Mouse (Mus musculus): ENCODE results near the gene Col23a1. TPM values are rescaled to one million over a fixed set of nuclear protein-coding genes. Genes with fewer than 3 reads are reported as not detected.

The Col23a1 gene
- polyA plus RNA-seq, 1 experiment from 2014 or later: 10.7 TPM

DNA sequence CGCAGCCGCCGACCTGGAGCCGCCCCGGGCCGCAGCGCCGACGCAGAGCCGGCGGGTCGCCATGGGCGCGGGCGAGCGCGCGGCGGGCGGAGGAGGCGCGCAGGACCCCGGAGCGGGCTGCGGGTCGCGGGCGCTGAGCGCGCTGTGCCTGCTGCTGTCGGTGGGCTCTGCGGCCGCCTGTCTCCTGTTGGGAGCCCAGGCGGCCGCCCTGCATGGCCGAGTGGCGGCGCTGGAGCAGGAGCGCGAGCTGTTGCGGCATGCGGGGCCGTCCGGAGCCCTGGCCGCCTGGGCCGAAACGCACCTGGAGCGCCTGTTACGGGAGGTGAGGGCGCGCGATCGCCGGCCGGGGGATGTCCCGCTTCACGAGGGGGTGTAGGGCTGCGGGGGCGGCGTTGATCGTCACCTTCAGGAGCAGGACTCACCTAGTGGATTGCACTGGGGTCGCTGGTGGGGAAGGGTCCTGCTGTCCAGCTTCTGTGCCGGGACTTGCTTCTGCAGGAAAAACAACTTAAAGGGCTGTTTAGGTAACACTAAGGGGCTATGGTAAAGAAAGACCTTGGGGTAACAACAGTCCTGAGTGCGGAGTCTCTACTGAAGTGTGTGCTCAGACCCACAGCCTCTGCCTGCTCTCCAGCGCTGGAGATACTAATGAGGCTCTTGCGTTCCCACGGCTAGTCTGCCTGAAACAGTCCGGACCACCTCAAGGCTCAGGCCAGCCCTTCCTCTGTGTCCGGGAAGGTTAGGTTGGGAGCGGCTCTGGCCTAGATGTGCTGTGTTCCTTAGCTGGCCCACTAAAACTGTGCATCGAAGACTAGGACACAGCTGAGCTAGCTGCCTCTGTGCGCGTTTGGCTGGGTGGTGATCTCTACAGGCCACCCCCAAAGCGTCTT is 591 bp downstream of the Col23a1 start:
- 2% methylated on average over 72 of the region's 74 CpGs for WGBS

GRCm38 (mm10) chr11:51293956-51294530 is 4.3 kb downstream of the Col23a1 start:
- DNase-seq (ENCODE audit: low spot score) (no peak), ATAC-seq (ENCODE audit: low FRiP score) (no peak)
- WGBS: 69% methylated on average over 2 of the region's 2 CpGs

More for the DNA sequence above, 591 bp downstream of the Col23a1 start:
- Histone ChIP-seq H3K4me3 (replicated peaks; ENCODE audit: low read length) (peak overlapping the region; percentile 45), H3K27me3 (ENCODE audit: control insufficient read depth, insufficient read depth, low read length) (peaks cover 14% of the 10 kb centered on the region; the same call in 1 of the 2 replicates), H3K9ac (peak overlapping the region; percentile 63), H3K4me2 (replicated peaks) (peak overlapping the region; percentile 91), H3K36me3 (replicated peaks; ENCODE audit: control insufficient read depth, insufficient read depth) (no peaks in the 10 kb centered on the region), H3K27ac (no peak overlapping the region), H3K4me1 (replicated peaks; ENCODE audit: control insufficient read depth, insufficient read depth, low read length) (no peaks in the 10 kb centered on the region), H3K9me3 (ENCODE audit: control insufficient read depth, low read length) (no peaks in the 10 kb centered on the region)
- ATAC-seq (ENCODE audit: low FRiP score): peak; percentile 66
- DNase-seq (ENCODE audit: low spot score): peak; percentile 63

GRCm38 (mm10) chr11:51295742-51296141 is 6.0 kb downstream of the Col23a1 start:
- no peaks in the 10 kb centered on the region for H3K9me3 ChIP-seq (ENCODE audit: control insufficient read depth, low read length)
- WGBS: 81% methylated on average over 3 of the region's 3 CpGs
- no peak overlapping the region for H3K27ac ChIP-seq
- no peak overlapping the region for H3K4me3 ChIP-seq (replicated peaks; ENCODE audit: low read length)
- H3K4me2 ChIP-seq (replicated peaks): no peak overlapping the region
- H3K4me1 ChIP-seq (replicated peaks; ENCODE audit: control insufficient read depth, insufficient read depth, low read length): no peaks in the 10 kb centered on the region
- DNase-seq (ENCODE audit: low spot score) (no peak), ATAC-seq (ENCODE audit: low FRiP score) (no peak)
- no peaks in the 10 kb centered on the region for H3K36me3 ChIP-seq (replicated peaks; ENCODE audit: control insufficient read depth, insufficient read depth)
- no peak overlapping the region for H3K9ac ChIP-seq
- H3K27me3 ChIP-seq (ENCODE audit: control insufficient read depth, insufficient read depth, low read length): 0 out of 2 replicates have a peak, but pooled peaks cover 8% of the 10 kb centered on the region

More at GRCm38 (mm10) chr11:51293956-51294530, 4.3 kb downstream of the Col23a1 start:
- Histone ChIP-seq H3K27ac (no peak overlapping the region), H3K36me3 (replicated peaks; ENCODE audit: control insufficient read depth, insufficient read depth) (no peaks in the 10 kb centered on the region), H3K9me3 (ENCODE audit: control insufficient read depth, low read length) (no peaks in the 10 kb centered on the region), H3K4me1 (replicated peaks; ENCODE audit: control insufficient read depth, insufficient read depth, low read length) (no peaks in the 10 kb centered on the region), H3K4me3 (replicated peaks; ENCODE audit: low read length) (no peak overlapping the region), H3K4me2 (replicated peaks) (no peak overlapping the region), H3K9ac (no peak overlapping the region), H3K27me3 (ENCODE audit: control insufficient read depth, insufficient read depth, low read length) (peaks cover 14% of the 10 kb centered on the region; the same call in 1 of the 2 replicates)

DNA sequence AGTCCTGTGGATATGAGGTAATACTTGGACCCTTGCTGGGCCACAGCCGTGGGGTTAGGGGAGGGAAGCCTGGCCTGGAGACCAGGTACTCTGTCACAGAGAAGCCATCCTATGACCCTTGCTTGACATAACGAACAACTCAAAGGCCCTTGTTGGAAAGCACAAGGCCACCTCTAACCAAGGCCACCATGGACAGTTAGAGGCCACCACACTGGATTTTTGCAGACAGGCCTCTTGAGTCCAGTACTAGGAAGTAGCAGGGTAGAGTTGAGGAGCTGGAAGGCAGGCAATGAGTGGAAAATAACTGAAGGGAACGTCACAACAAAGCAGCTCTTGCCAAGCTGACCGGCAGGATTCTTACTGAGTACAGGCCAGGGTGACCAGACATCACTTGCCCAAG is 9.0 kb downstream of the Col23a1 start:
- no peaks in the 10 kb centered on the region for H3K36me3 ChIP-seq (replicated peaks; ENCODE audit: control insufficient read depth, insufficient read depth)
- H3K4me1 ChIP-seq (replicated peaks; ENCODE audit: control insufficient read depth, insufficient read depth, low read length): no peaks in the 10 kb centered on the region
- no peak overlapping the region for H3K27ac ChIP-seq
- H3K9ac ChIP-seq: no peak overlapping the region
- no peak for ATAC-seq (ENCODE audit: low FRiP score)
- no peaks in the 10 kb centered on the region for H3K27me3 ChIP-seq (ENCODE audit: control insufficient read depth, insufficient read depth, low read length)
- 93% methylated on average over 4 of the region's 4 CpGs for WGBS
- no peak overlapping the region for H3K4me2 ChIP-seq (replicated peaks)
- no peaks in the 10 kb centered on the region for H3K9me3 ChIP-seq (ENCODE audit: control insufficient read depth, low read length)
- DNase-seq (ENCODE audit: low spot score): no peak
- no peak overlapping the region for H3K4me3 ChIP-seq (replicated peaks; ENCODE audit: low read length)

- no peak overlapping the region for H3K27ac ChIP-seq
- no peak for DNase-seq (ENCODE audit: low spot score)
- H3K4me1 ChIP-seq (replicated peaks; ENCODE audit: control insufficient read depth, insufficient read depth, low read length): no peaks in the 10 kb centered on the region
- no peak for ATAC-seq (ENCODE audit: low FRiP score)
- no peak overlapping the region for H3K4me2 ChIP-seq (replicated peaks)
- no peak overlapping the region for H3K9ac ChIP-seq
- no peaks in the 10 kb centered on the region for H3K9me3 ChIP-seq (ENCODE audit: control insufficient read depth, low read length)
- 77% methylated on average over 5 of the region's 5 CpGs for WGBS
- H3K27me3 ChIP-seq (ENCODE audit: control insufficient read depth, insufficient read depth, low read length): no peaks in the 10 kb centered on the region
- H3K4me3 ChIP-seq (replicated peaks; ENCODE audit: low read length): no peak overlapping the region
- no peaks in the 10 kb centered on the region for H3K36me3 ChIP-seq (replicated peaks; ENCODE audit: control insufficient read depth, insufficient read depth)
These were observed 12.7 kb downstream of the Col23a1 start for GRCm38 (mm10) chr11:51302396-51302795.

- H3K4me3 ChIP-seq (replicated peaks; ENCODE audit: low read length): no peak overlapping the region
- H3K4me2 ChIP-seq (replicated peaks): no peak overlapping the region
- no peaks in the 10 kb centered on the region for H3K36me3 ChIP-seq (replicated peaks; ENCODE audit: control insufficient read depth, insufficient read depth)
- no peak overlapping the region for H3K9ac ChIP-seq
- H3K27ac ChIP-seq: no peak overlapping the region
- ATAC-seq (ENCODE audit: low FRiP score): no peak
- no peaks in the 10 kb centered on the region for H3K4me1 ChIP-seq (replicated peaks; ENCODE audit: control insufficient read depth, insufficient read depth, low read length)
- no peak for DNase-seq (ENCODE audit: low spot score)
- WGBS: 63% methylated on average over 12 of the region's 12 CpGs
- no peaks in the 10 kb centered on the region for H3K27me3 ChIP-seq (ENCODE audit: control insufficient read depth, insufficient read depth, low read length)
- no peaks in the 10 kb centered on the region for H3K9me3 ChIP-seq (ENCODE audit: control insufficient read depth, low read length)
These were observed 14.3 kb downstream of the Col23a1 start for GRCm38 (mm10) chr11:51303981-51304553.

DNA sequence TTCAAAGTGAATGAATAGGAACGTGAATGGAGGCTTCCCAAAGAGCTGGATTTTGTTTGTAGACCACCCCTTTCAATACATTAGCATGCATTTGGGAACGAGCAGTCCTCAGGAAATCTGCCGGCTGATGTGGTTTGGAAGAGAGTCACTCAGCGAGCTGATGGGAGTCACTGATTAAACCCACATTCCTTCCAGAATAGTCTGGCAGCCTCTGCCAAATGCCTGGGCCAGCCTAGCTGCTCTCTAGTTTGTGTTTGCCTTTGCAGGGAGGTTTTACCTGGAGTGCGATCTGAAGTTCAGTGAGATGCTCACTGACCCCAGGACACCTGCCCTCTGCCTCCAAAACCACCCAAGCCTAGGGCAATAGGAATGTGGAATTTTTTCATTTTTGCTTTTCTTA is 18.6 kb downstream of the Col23a1 start:
- Histone ChIP-seq H3K4me3 (replicated peaks; ENCODE audit: low read length) (no peak overlapping the region), H3K36me3 (replicated peaks; ENCODE audit: control insufficient read depth, insufficient read depth) (no peaks in the 10 kb centered on the region), H3K27ac (no peak overlapping the region), H3K4me1 (replicated peaks; ENCODE audit: control insufficient read depth, insufficient read depth, low read length) (no peaks in the 10 kb centered on the region), H3K27me3 (ENCODE audit: control insufficient read depth, insufficient read depth, low read length) (no peaks in the 10 kb centered on the region), H3K9ac (no peak overlapping the region), H3K9me3 (ENCODE audit: control insufficient read depth, low read length) (no peaks in the 10 kb centered on the region), H3K4me2 (replicated peaks) (no peak overlapping the region)
- DNase-seq (ENCODE audit: low spot score) (no peak), ATAC-seq (ENCODE audit: low FRiP score) (no peak)
- 70% methylated on average over 5 of the region's 5 CpGs for WGBS

DNA sequence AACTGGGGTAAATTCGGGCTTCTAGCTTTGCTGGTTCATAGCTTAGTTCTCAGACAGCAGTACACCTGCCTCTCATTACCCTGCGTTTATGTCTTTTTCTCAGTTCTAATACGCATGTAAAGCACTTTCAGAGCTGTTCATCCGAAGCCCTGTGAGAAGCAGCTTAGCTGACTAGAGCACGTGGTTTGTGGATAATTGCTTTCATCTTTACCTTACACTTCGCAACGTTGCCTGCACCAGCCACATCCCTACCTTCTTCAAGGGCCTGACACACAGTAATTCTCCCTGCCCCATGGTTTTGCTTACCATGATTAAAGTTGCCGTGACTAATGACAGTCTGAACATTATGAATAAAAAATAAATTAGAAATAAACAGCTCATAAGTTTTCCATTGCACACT is 22.1 kb downstream of the Col23a1 start:
- DNase-seq (ENCODE audit: low spot score): no peak
- Histone ChIP-seq H3K9me3 (ENCODE audit: control insufficient read depth, low read length) (no peaks in the 10 kb centered on the region), H3K27ac (no peak overlapping the region), H3K4me1 (replicated peaks; ENCODE audit: control insufficient read depth, insufficient read depth, low read length) (no peaks in the 10 kb centered on the region), H3K4me2 (replicated peaks) (no peak overlapping the region), H3K27me3 (ENCODE audit: control insufficient read depth, insufficient read depth, low read length) (no peaks in the 10 kb centered on the region), H3K9ac (no peak overlapping the region), H3K4me3 (replicated peaks; ENCODE audit: low read length) (no peak overlapping the region), H3K36me3 (replicated peaks; ENCODE audit: control insufficient read depth, insufficient read depth) (no peaks in the 10 kb centered on the region)
- no peak for ATAC-seq (ENCODE audit: low FRiP score)
- 79% methylated on average over 8 of the region's 8 CpGs for WGBS

- no peak overlapping the region for H3K9ac ChIP-seq
- no peaks in the 10 kb centered on the region for H3K9me3 ChIP-seq (ENCODE audit: control insufficient read depth, low read length)
- H3K4me1 ChIP-seq (replicated peaks; ENCODE audit: control insufficient read depth, insufficient read depth, low read length): no peaks in the 10 kb centered on the region
- no peak overlapping the region for H3K27ac ChIP-seq
- no peak overlapping the region for H3K4me2 ChIP-seq (replicated peaks)
- 79% methylated on average over 7 of the region's 7 CpGs for WGBS
- no peak overlapping the region for H3K4me3 ChIP-seq (replicated peaks; ENCODE audit: low read length)
- no peaks in the 10 kb centered on the region for H3K27me3 ChIP-seq (ENCODE audit: control insufficient read depth, insufficient read depth, low read length)
- ATAC-seq (ENCODE audit: low FRiP score) (no peak), DNase-seq (ENCODE audit: low spot score) (no peak)
- H3K36me3 ChIP-seq (replicated peaks; ENCODE audit: control insufficient read depth, insufficient read depth): no peaks in the 10 kb centered on the region
These were observed 26.5 kb downstream of the Col23a1 start for GRCm38 (mm10) chr11:51315991-51316810.

All from hindbrain, embryonic 14.5 days (tissue).